Mouse (Mus musculus) R1 (cell line): ENCODE measurements around the gene 1700016D06Rik.

Experiments used
- DNase-seq: peaks from one replicate; pipeline ENCODE4 v3.0.0-alpha.2; 2018; ENCODE audit warnings: low read depth, low spot score

The 1700016D06Rik gene

GRCm38 (mm10) chr8:11635012-11635577 is 65.8 kb downstream of the 1700016D06Rik start:
- DNase-seq: peak; percentile 92

GRCm38 (mm10) chr8:11634331-11635011 is 66.4 kb downstream of the 1700016D06Rik start:
- no peak for DNase-seq

- DNase-seq: no peak
These were observed 67.4 kb downstream of the 1700016D06Rik start for GRCm38 (mm10) chr8:11633414-11633813.

- no peak for DNase-seq
These were observed 68.5 kb downstream of the 1700016D06Rik start for GRCm38 (mm10) chr8:11632406-11632805.

GRCm38 (mm10) chr8:11629206-11629605 is 71.7 kb downstream of the 1700016D06Rik start:
- no peak for DNase-seq

GRCm38 (mm10) chr8:11628506-11629132 is 72.2 kb downstream of the 1700016D06Rik start:
- no peak for DNase-seq

GRCm38 (mm10) chr8:11627717-11628116 is 73.1 kb downstream of the 1700016D06Rik start:
- peak; percentile 58 for DNase-seq

- DNase-seq: no peak
These were observed 75.8 kb downstream of the 1700016D06Rik start for GRCm38 (mm10) chr8:11625084-11625483.

- no peak for DNase-seq
These were observed 81.8 kb downstream of the 1700016D06Rik start for GRCm38 (mm10) chr8:11619091-11619490.

GRCm38 (mm10) chr8:11618063-11618462 is 82.8 kb downstream of the 1700016D06Rik start:
- DNase-seq: no peak

- DNase-seq: peak; percentile 57
These were observed 84.6 kb downstream of the 1700016D06Rik start for GRCm38 (mm10) chr8:11616294-11616693.

GRCm38 (mm10) chr8:11614126-11614835 is 86.6 kb downstream of the 1700016D06Rik start:
- no peak for DNase-seq

GRCm38 (mm10) chr8:11608848-11609247 is 92.0 kb downstream of the 1700016D06Rik start:
- DNase-seq: peak; percentile 29
